Mouse (Mus musculus) hindbrain, postnatal 0 days (tissue): ENCODE data around the gene Cpa2. TPM values are rescaled to one million over a fixed set of nuclear protein-coding genes. Genes with fewer than 3 reads are reported as not detected.

ENCODE experiments used
- ATAC-seq: fragments of 200-750 bp; cut with Nextera tagmentation; 2 replicates; pipeline ENCODE4 v1.8.0; 2017; ENCODE audit warnings: mild to moderate bottlenecking, moderate TSS enrichment, moderate library complexity
- DNase-seq: peaks from one replicate; pipeline ENCODE4 v3.0.0-alpha.2; 2015; ENCODE audit warnings: low spot score
- H3K27ac ChIP-seq: fragments of 300-500 bp; sonication (generic); 2 replicates; pipeline ENCODE4 v1.5.1; 2014; ENCODE audit warnings: mild to moderate bottlenecking
- H3K27me3 ChIP-seq: fragments of 300-500 bp; sonication (generic); 2 replicates; pipeline ENCODE4 v1.6.1; 2014; ENCODE audit warnings: low read length, mixed read lengths; ENCODE audit not compliant: insufficient read depth
- H3K36me3 ChIP-seq: fragments of 300-500 bp; sonication (generic); 2 replicates; pipeline ENCODE4 v1.6.1; 2014; ENCODE audit warnings: low read length, mixed read lengths; ENCODE audit not compliant: insufficient read depth
- H3K4me1 ChIP-seq: fragments of 300-500 bp; sonication (generic); 2 replicates; pipeline ENCODE4 v1.6.1; 2014; ENCODE audit warnings: antibody characterized with exemption, low read length, mixed read lengths; ENCODE audit not compliant: insufficient read depth
- H3K4me2 ChIP-seq: fragments of 300-500 bp; sonication (generic); 2 replicates; pipeline ENCODE4 v1.6.1; 2014; ENCODE audit warnings: low read depth, mild to moderate bottlenecking, low read length, moderate library complexity, mixed read lengths
- H3K4me3 ChIP-seq: fragments of 300-500 bp; sonication (generic); 2 replicates; pipeline ENCODE4 v1.5.1; 2014; ENCODE audit warnings: low read length
- H3K9ac ChIP-seq: fragments of 300-500 bp; sonication (generic); replicated peaks from 2 replicates; pipeline ENCODE4 v1.6.1; 2014; ENCODE audit warnings: mild to moderate bottlenecking, low read length, moderate library complexity, mixed read lengths
- H3K9me3 ChIP-seq: fragments of 300-500 bp; sonication (generic); 2 replicates; pipeline ENCODE4 v1.6.1; 2016; ENCODE audit warnings: low read length, mixed read lengths
- CTCF ChIP-seq: IDR thresholded peaks from 2 replicates; pipeline ENCODE4 v1.5.1; 2016; ENCODE audit warnings: antibody characterized with exemption, control low read depth, low read depth
- WGBS: fragments of 180-500 bp; shearing (Covaris S2); extraction: QIAGEN DNeasy Blood & Tissue Kit; methylation state at CpG from one replicate; pipeline ENCODE4 v1.1.7; 2014; 5-methylcytosine and 5-hydroxymethylcytosine counted together
- polyA plus RNA-seq: library from polyadenylated mRNA; unstranded; fragments of >200 nt; fragmentation: Nextera tagmentation; extraction: Ambion mirVana; gene quantifications from 2 replicates; pipeline ENCODE4 v1.2.1, GENCODE M21; 2015
- total RNA-seq: library from RNA; depleted of rRNA; stranded (reverse); fragments of >200 nt; gene quantifications from 2 replicates; pipeline ENCODE4 v1.2.3, GENCODE M21; 2014; rRNA removed

Cpa2 gene
- total RNA-seq = 6.2 and 8.1 TPM in 2 replicates
- 14.9 and 15.7 TPM in 2 replicates for polyA plus RNA-seq

DNA sequence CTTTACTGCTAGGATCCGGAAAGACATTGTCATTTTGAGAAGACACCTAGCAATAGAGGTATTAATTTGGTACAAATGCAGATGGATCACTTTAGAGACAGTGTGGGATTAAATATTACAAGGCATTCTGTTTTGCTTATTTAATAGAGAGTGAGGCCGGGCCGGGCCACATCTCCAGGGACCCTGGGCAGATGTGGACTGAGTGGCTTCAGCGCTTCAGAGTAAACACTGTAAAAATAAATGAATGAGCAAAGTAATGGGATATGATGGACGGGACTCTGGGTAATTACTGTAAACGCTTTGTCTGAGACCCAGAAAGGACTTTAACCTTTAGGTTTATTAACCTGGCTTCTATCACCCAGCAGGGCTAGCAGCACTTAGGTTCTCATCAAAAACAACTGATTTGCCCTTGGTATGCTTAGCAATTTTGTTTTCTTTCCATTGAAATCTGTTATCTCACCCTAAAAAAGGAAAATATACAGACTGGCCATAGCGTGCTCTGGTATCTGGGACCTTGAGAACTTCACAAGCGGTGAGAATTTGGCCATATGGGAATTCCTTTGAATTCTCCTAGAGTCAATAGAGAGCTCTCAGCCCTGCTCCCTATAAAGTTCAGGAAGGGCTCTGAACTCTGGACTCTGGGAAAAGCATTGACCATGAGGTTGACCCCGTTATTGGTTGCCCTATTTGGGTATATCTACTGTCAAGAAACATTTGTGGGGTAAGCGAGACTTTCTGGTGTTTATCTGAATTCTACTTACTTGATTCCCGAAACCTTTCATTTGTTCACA lies at the start of gene Cpa2:
Gene Cpa2, plus strand, starts transcription at position 574 of the 791 bp plus-strand sequence.
- H3K9me3 ChIP-seq = no peaks in the 10 kb centered on the region
- H3K27ac ChIP-seq = no peak within 1 kb of the TSS
- DNase-seq (no peak), ATAC-seq (no peak)
- H3K4me1 ChIP-seq = 0 out of 2 replicates have a peak, but pooled peaks cover 3% of the 10 kb centered on the region
- no peaks in the 10 kb centered on the region for H3K36me3 ChIP-seq
- H3K9ac ChIP-seq = no peak within 1 kb of the TSS
- no peak within 1 kb of the TSS for H3K4me3 ChIP-seq
- no peak within 1 kb of the TSS for H3K4me2 ChIP-seq
- 81% methylated on average over 11 of the region's 11 CpGs for WGBS
- no peak for TF ChIP-seq CTCF
- H3K27me3 ChIP-seq = no peaks in the 10 kb centered on the region

- Histone ChIP-seq H3K9ac (no peak overlapping the region), H3K27ac (no peak overlapping the region), H3K9me3 (no peaks in the 10 kb centered on the region), H3K36me3 (peaks cover 12% of the 10 kb centered on the region; the same call in 1 of the 2 replicates), H3K4me3 (no peak overlapping the region), H3K27me3 (no peaks in the 10 kb centered on the region), H3K4me2 (no peak overlapping the region), H3K4me1 (no peaks in the 10 kb centered on the region)
- 90% methylated on average over 3 of the region's 3 CpGs for WGBS
- no peak for DNase-seq
- no peak for TF ChIP-seq CTCF
- no peak for ATAC-seq
Measured at GRCm38 (mm10) chr6:30499049-30499448, 42.3 kb upstream of the Cpa2 start.

- H3K9ac ChIP-seq = peak overlapping the region; percentile 75
- 7% methylated on average over 2 of the region's 2 CpGs for WGBS
- peaks cover 7% of the 10 kb centered on the region; the same call in 1 of the 2 replicates for H3K4me1 ChIP-seq
- peak overlapping the region; percentile 93 for H3K4me2 ChIP-seq
- no peak for TF ChIP-seq CTCF
- DNase-seq = no peak
- no peaks in the 10 kb centered on the region for H3K27me3 ChIP-seq
- H3K9me3 ChIP-seq = no peaks in the 10 kb centered on the region
- no peak for ATAC-seq
- H3K27ac ChIP-seq = peak overlapping the region; percentile 95
- peak overlapping the region; percentile 64 for H3K4me3 ChIP-seq
- H3K36me3 ChIP-seq = 0 out of 2 replicates have a peak, but pooled peaks cover 7% of the 10 kb centered on the region
Measured at GRCm38 (mm10) chr6:30508824-30509223, 32.6 kb upstream of the Cpa2 start.

DNA sequence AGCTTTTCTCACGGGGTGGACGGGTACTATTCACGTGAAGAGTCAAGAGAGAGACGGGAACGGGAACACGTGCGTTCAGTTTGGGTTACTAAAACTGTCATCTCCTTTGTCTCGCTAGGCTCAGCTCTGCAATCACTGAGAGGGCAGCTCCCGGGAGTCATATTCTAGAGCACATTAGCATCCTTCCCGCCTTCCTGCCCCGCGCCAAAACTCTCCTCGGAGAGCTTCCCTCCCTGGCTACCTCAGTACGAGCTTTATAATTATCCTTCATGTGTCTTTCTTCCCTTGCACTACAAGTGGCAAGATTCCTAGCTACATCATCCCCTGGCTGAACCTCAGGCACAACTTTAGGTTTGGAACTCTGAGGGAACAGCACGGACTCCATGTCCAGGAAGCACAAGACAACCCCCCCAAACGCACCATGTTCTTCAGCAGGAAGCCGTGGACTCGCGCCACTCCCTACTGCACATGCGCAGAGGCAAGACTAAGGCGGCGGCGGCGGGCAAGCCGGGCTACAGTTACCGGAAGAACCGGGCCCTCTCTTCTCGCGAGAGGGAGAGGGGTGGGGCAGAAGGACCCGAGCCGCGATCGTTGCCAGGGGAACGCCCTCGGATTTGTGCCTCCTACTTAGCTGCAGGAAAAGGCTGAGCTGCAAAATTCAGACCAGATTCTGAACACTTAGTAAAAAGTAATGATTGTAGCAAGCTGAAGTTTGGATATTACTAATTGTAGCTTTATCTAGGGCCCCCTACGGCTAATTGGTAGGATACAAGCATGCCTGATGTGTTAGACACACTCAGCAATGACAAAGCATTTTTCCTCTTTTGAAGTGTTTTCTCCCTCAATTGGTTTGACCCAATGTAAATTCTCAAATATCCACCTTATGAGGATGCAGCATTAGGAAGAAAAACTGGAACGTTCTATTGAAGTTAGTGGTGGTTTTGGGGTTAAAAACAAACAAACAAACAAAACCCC lies 31.8 kb upstream of the Cpa2 start, which contains the start of the genes Tmem209 and Ssmem1:
Gene Tmem209, minus strand, starts transcription at position 519 of the 975 bp plus-strand sequence.
Gene Ssmem1, plus strand, starts transcription at position 585 of the 975 bp plus-strand sequence.
- under 1% methylated on average over 37 of the region's 37 CpGs for WGBS
- TF ChIP-seq CTCF = no peak
- ATAC-seq = peak; percentile 99

GRCm38 (mm10) chr6:30510291-30510690 lies 31.1 kb upstream of the Cpa2 start:
- H3K27ac ChIP-seq = peak overlapping the region; percentile 95
- no peak for TF ChIP-seq CTCF
- peak overlapping the region; percentile 75; the same call in 1 of the 2 replicates for H3K9ac ChIP-seq
- peak; percentile 1 for DNase-seq
- H3K36me3 ChIP-seq = 0 out of 2 replicates have a peak, but pooled peaks cover 5% of the 10 kb centered on the region
- peak overlapping the region; percentile 93 for H3K4me2 ChIP-seq
- WGBS = 65% methylated on average over 5 of the region's 5 CpGs
- ATAC-seq = no peak
- peaks cover 7% of the 10 kb centered on the region; the same call in 1 of the 2 replicates for H3K4me1 ChIP-seq
- no peaks in the 10 kb centered on the region for H3K9me3 ChIP-seq
- H3K27me3 ChIP-seq = no peaks in the 10 kb centered on the region
- no peak overlapping the region for H3K4me3 ChIP-seq

More for the DNA sequence above, 31.8 kb upstream of the Cpa2 start, which contains the start of the genes Tmem209 and Ssmem1:
- no peaks in the 10 kb centered on the region for H3K27me3 ChIP-seq
- 0 out of 2 replicates have a peak, but pooled peaks cover 7% of the 10 kb centered on the region for H3K36me3 ChIP-seq
- peak; percentile 99 for DNase-seq
- H3K27ac ChIP-seq = peak within 1 kb of the TSS; percentile 95
- H3K4me2 ChIP-seq = peak within 1 kb of the TSS; percentile 93
- H3K9ac ChIP-seq = peak within 1 kb of the TSS; percentile 75
- no peaks in the 10 kb centered on the region for H3K9me3 ChIP-seq
- peak within 1 kb of the TSS; percentile 64 for H3K4me3 ChIP-seq
- peaks cover 7% of the 10 kb centered on the region; the same call in 1 of the 2 replicates for H3K4me1 ChIP-seq

DNA sequence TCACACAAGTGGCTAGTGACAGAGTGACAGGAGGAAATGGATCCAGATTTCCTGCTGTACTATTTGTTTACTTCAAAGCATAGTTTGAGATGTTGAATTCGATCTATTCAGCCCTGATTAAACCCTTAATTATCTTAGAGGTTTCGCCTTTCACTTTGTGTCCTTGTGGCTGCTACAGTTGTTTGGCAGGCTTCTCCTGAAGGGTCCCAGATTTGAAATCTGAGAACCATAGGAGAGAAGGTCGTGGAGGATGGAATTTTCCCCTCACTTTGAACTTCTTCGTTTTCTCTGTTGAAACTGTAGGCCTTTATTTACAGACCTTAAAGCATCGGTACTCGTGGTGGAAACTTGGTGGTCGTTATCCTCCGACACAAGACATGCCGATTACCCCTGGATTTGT lies 27.1 kb upstream of the Cpa2 start:
- Histone ChIP-seq H3K9ac (no peak overlapping the region), H3K4me1 (peaks cover 7% of the 10 kb centered on the region; the same call in 1 of the 2 replicates), H3K9me3 (no peaks in the 10 kb centered on the region), H3K4me2 (no peak overlapping the region), H3K36me3 (no peaks in the 10 kb centered on the region), H3K27me3 (no peaks in the 10 kb centered on the region), H3K27ac (no peak overlapping the region), H3K4me3 (no peak overlapping the region)
- ATAC-seq = no peak
- 38% methylated on average over 9 of the region's 9 CpGs for WGBS
- TF ChIP-seq CTCF = no peak
- no peak for DNase-seq
